Mouse (Mus musculus) brain, embryonic 18.5 days (tissue): ENCODE results near the gene Arhgef40.

ENCODE experiments used
- DNase-seq: peaks from one replicate; pipeline ENCODE4 v3.0.0-alpha.2; 2012; ENCODE audit warnings: low read depth, low spot score

The Arhgef40 gene

GRCm38 (mm10) chr14:52003981-52004495 lies 19.5 kb downstream of the Arhgef40 start:
- DNase-seq, result peak; percentile 91

GRCm38 (mm10) chr14:52005141-52005540 lies 20.6 kb downstream of the Arhgef40 start:
- no peak for DNase-seq

- no peak for DNase-seq
These were observed 21.1 kb downstream of the Arhgef40 start for GRCm38 (mm10) chr14:52005616-52006015.

- no peak for DNase-seq
These were observed 21.7 kb downstream of the Arhgef40 start for GRCm38 (mm10) chr14:52006241-52006640.

- DNase-seq, result no peak
These were observed 22.3 kb downstream of the Arhgef40 start for GRCm38 (mm10) chr14:52006771-52007170.

DNA sequence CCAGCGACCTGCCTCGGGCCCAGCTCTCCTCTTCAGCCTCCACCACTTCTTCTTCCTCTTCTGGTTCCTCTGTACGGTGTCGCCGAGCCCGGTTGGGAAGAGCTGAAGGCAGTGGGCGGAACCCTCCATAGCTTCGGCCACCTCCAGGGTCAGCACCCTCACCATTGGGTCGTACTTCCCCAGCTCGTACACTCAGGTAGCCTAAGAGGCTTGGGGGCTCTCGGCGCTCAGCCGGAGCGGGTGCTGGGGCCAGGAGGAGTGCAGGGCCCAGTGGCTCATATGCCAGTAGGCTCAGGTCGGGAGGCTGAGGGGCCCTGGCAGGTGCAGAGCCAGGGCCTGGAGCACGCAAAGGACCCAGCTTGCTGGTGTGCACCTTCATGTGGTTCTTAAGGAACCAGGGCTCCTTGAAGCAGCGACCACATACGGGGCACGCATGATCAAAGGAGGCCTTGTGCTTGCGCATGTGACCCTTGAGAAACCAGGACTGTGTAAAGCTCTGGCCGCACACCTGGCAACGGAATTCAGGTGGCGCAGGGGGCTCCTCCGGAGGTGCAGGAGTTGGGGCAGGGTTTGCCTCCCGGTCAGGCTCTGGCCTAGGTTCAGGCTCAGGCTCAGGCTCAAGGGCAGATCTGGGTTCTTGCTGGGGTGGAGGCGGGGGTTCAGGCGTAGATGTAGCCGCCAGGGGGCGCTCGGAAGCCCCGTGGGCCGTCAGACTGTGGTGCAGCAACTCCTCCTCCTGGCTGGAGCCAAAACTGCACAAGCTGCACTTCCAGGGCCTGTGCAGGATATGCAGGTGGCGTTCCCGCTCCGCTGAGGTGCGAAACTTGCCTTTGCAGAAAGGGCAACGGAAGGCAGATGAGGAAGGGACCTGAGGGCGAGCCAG lies 24.0 kb downstream of the Arhgef40 start:
- DNase-seq, result no peak

GRCm38 (mm10) chr14:52009361-52009760 lies 24.8 kb downstream of the Arhgef40 start:
- DNase-seq, result no peak

DNA sequence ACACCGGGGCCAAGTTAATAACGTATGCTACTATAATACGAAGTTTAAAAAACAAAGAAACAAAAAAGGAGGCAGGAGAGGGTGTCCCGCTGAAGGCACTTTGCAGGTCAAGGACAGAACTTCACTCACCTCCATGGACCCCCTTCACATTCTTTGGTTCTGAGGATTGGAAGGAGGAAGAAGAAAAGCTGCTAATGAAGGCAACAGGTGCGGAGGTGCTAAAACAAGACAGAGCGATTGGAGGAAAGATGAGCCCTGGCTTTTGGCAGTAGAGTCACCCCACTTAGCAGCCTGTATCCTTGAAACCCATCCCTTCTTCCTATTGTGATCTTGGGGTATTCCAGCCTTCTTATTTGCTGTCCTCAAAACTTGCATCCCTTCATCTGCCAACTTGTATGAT lies 25.3 kb downstream of the Arhgef40 start:
- DNase-seq, result no peak

DNA sequence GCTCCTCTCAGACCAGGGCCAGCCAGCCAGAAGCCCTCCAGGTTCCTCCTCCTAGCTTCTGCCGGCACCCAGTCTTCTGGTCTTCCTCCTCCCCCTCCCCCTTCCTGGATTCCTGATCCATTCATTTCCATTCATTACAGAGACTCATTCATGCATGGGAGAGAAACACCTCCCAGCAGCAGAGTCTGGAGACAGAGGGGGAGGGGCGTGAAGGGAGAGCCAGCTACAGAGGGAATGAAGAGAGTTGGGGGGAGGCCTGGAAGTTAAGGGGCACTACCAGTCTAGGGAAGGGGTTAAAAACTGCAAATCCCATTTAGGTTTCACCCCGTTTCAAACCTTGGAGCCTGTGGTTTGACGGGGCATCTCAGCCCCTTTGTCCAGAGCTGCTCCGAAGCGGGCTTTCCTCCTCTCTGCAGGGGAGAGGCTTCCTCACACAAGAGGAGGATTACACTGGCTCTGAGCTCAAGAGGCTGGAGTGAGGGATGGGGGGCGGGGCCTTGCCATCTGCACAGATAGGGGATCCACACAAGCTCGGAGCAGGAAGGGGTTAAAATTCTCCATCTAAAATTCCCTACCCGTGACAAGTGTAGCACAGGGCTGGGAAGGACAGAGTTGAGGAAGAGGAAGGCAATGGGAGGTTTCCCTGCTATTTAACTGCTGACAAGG lies 26.1 kb downstream of the Arhgef40 start:
- DNase-seq, result no peak

GRCm38 (mm10) chr14:52011683-52012082 lies 27.2 kb downstream of the Arhgef40 start:
- no peak for DNase-seq

DNA sequence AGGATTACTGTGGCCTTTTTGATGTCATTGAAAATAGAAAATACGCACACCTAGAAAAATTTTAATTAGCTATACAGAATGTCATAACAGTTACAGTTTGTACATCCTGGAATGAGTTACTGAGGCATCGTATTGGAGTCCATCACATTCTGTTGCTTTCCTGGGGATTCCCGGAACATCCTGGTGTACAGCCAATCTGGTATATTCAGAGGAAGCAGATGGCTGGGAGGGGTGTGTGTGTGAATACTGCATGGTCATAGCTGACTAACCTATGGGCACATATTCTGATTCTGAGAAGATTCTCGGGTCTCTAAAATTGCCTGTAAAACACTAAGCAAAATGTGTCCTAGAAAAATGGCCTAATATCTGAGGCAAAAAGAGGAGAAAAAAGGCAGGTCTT lies 27.6 kb downstream of the Arhgef40 start:
- DNase-seq, result no peak

DNA sequence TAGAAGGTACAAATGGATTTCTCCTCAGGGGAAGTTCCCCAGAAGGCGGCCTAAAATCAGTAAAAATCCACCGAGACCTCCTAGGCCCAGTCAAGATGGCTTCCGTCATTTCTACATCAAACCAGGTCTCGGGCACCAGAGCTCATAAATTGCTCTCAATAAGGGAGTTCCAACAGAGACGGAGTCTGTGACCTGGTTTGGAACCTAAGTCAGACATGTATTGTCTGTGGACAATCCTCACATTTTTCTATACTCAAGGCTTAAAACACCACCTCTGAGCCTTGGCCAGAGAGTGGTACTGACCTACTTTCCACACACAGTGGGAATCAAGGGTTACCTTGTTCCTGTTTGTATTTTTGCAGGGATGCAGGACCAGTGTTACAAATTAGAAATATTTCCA lies 28.0 kb downstream of the Arhgef40 start:
- DNase-seq, result no peak

- DNase-seq, result no peak
These were observed 28.6 kb downstream of the Arhgef40 start for GRCm38 (mm10) chr14:52013021-52013610.

- no peak for DNase-seq
These were observed 29.3 kb downstream of the Arhgef40 start for GRCm38 (mm10) chr14:52013771-52014219.

DNA sequence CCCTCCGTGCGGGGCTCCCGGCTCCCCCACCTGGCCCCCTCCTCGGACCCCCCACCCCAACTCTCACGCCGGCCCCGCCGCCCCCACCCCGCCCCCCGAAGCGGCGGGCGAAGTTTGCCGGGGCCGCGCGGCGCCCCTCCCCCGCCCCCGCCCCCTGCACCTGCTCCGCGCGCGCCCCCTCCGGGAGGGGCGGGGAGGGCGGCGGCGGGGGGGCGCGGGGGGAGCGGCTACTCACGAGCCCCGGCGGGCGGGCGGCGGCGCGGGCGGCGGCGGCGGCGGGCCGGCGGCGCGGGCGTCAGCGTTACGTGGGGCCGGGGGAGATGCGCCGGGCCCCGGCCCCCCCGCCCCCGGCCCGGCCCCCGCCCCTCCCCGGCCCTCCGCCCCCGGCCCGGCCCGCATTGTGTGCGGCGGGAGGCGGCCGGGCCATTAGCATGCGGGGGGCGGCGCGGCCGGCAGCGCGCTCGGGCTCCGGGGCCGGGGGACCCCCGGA lies 29.8 kb downstream of the Arhgef40 start:
- DNase-seq, result no peak

- DNase-seq, result no peak
These were observed 30.3 kb downstream of the Arhgef40 start for GRCm38 (mm10) chr14:52014761-52015311.

- DNase-seq, result no peak
These were observed 31.1 kb downstream of the Arhgef40 start, which contains the start of gene Tmem253 for GRCm38 (mm10) chr14:52015445-52016100. Gene Tmem253 (plus strand): TSS chr14:52015658.

DNA sequence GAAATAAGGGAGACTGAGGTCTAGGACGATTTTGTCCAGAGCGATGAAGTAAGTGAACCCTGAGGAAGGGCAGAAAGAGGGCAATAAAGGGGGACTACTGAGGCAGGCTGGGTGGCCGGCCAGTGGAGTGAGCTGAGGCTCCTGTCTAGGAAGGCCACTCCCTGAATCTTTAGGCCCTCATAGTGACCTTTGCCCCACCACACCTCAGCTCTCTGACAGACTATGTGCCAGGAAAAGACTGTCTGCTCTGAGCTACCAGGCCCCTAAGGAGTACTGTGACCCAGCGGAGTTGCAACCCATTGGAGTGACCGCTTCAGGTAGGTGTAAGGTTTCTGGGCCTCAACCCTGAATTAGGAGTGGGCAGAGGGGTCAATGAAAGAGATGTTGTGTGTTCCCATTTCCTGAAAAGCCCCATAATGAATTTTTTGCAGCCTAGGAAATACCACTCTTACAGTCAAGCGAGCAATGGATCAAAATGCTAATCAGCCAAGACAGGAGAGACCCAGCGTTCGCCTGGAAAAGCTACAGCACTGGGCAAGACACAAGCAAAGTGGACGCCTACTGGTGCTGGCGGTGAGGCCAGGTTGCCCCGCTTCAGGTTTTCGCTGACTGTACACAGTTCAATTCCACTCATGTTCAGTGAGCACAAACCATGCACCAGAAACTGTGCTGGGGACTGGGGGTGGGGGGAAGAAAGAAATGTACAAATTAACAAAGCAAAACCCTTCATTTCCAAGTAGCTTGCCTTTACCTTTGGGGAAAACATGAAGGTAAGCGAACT lies 32.3 kb downstream of the Arhgef40 start:
- no peak for DNase-seq

DNA sequence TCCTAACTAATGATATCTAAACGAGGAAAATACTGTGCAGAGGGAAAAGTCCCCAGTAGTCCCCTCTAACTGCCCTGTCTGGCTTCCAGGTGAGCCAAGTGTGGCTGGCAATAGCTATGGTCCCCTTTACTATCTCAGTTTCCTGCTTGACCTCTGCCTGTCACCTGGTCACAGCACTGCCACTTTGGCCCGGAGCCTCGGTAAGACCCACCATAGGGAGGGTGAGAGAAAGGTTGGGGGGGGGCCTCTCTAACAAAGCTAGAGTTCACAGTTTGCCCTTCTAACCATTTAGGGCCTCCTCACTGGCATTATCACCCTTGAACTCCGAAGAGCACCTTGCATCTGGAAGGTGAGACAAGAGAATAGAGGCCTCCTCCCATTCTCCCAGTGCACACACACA lies 33.1 kb downstream of the Arhgef40 start:
- no peak for DNase-seq
